Mouse (Mus musculus): ENCODE data around the gene Dus2.

Dus2 gene

DNA sequence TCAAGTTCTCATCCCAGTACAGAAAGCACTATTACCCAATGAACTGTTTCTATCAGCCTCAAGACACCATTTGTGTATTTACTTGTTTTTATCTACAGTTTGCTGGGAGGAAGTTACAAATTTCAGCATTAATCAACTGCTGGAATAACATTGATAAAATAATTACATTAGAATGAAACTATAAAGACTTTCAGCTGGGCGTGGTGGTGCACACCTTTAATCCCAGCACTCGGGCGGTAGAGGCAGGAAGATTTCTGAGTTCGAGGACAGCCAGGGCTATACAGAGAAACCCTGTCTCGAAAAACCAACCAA is 84.7 kb downstream of the Dus2 start:
- DNase-seq (ENCODE audit: low read depth, low spot score) = no peak

DNA sequence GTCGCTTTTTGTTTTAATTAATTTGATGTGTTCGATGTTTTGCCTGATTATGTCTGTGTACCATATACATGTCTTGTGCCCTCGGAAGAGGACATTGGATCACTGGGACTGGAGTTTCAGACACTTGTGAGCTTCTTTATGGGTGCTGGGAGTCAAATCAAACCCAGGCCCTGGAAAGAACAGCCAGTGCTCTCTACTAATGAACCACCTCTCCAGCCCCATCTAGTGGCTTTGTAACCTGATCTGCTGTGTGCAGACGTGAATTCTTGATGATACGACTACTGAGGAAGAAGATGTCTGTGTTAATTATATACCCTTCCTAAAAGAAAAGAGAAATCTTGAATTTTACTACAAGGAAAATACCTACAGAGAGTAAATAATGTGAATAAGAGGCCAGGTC is 85.5 kb downstream of the Dus2 start:
- no peak for DNase-seq (ENCODE audit: low read depth, low spot score)

DNA sequence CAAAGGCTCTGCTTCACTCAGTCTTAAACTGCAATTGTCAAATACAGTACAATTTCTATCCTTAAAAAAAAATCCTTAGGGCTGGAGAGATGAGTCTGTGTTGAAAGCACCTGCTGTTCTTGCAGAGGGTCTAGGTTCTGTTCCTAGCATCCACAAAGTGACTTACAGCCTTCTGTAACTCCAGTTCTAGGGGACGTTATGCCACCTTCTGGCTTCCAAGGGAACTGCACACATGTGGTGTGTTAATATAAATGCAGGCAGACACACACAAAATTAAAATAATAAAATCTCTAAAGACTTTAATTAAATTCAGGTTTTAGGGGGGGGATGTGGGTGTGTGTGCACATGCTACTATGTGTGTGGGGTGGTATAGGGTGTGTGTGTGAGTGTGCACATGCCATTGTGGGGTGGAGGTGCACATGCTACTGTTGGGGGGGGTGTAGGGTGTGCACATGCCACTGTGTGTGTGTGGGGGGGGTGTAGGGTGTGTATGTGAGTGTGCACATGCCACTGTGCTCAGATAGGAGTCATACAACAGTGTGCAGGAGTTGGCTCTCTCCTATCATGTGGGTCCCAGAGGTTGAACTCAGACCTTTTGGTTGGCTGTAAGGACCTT is 86.4 kb downstream of the Dus2 start:
- DNase-seq (ENCODE audit: low read depth, low spot score) = no peak

- DNase-seq (ENCODE audit: low read depth, low spot score) = no peak
Measured at GRCm38 (mm10) chr8:106102321-106102720, 111.2 kb downstream of the Dus2 start.

Measured in skeletal muscle tissue, adult 2 months (tissue).